Mouse (Mus musculus): ENCODE results near the gene Sucla2. TPM values are rescaled to one million over a fixed set of nuclear protein-coding genes. Genes with fewer than 3 reads are reported as not detected.

Gene Sucla2
- polyA plus RNA-seq, 1 experiment: 29.7 TPM

GRCm38 (mm10) chr14:73574053-73574452 lies 48.9 kb downstream of the Sucla2 start:
- Histone ChIP-seq H3K27me3 (ENCODE audit: control insufficient read depth, insufficient read depth, insufficient read length) (no peaks in the 10 kb centered on the region), H3K79me3 (ENCODE audit: low read depth) (peaks cover 1% of the 10 kb centered on the region), H3K36me3 (ENCODE audit: control insufficient read depth, insufficient read depth) (peaks cover 24% of the 10 kb centered on the region)

GRCm38 (mm10) chr14:73576336-73576735 lies 51.2 kb downstream of the Sucla2 start:
- TF ChIP-seq CEBPB (IDR thresholded peaks at IDR 0.05; ENCODE audit: low read depth): no peak
- TF ChIP-seq USF1 (IDR thresholded peaks at IDR 0.05; ENCODE audit: low read depth): no peak
- TF ChIP-seq CTCF (IDR thresholded peaks at IDR 0.05; ENCODE audit: control insufficient read depth, insufficient read depth, insufficient read length): no peak
- no peak for TF ChIP-seq MYOD1 (IDR thresholded peaks at IDR 0.05; ENCODE audit: control insufficient read depth, insufficient read length, low read depth)
- TF ChIP-seq MAX (IDR thresholded peaks at IDR 0.05): no peak
- no peak for TF ChIP-seq FOSL1 (IDR thresholded peaks at IDR 0.05; ENCODE audit: insufficient read depth, low read length, poor library complexity, severe bottlenecking)
- no peak for TF ChIP-seq MYOG (IDR thresholded peaks at IDR 0.05; ENCODE audit: control insufficient read depth, extremely low read depth, insufficient read length)
- Histone ChIP-seq H3K79me2 (ENCODE audit: control insufficient read depth, insufficient read depth) (peaks cover 12% of the 10 kb centered on the region), H3K36me3 (ENCODE audit: control insufficient read depth, insufficient read depth) (peaks cover 37% of the 10 kb centered on the region), H3K4me3 (ENCODE audit: insufficient read depth, poor library complexity, severe bottlenecking) (no peak overlapping the region), H3ac (ENCODE audit: control insufficient read depth, insufficient read length, low read depth) (no peak overlapping the region), H3K79me3 (ENCODE audit: low read depth) (peaks cover 1% of the 10 kb centered on the region), H3K27me3 (ENCODE audit: control insufficient read depth, insufficient read depth, insufficient read length) (no peaks in the 10 kb centered on the region)

More at GRCm38 (mm10) chr14:73574053-73574452, 48.9 kb downstream of the Sucla2 start:
- no peak overlapping the region for H3K4me3 ChIP-seq (ENCODE audit: insufficient read depth, poor library complexity, severe bottlenecking)
- H3ac ChIP-seq (ENCODE audit: control insufficient read depth, insufficient read length, low read depth): no peak overlapping the region
- H3K79me2 ChIP-seq (ENCODE audit: control insufficient read depth, insufficient read depth): peaks cover 12% of the 10 kb centered on the region
- TF ChIP-seq MYOD1 (IDR thresholded peaks at IDR 0.05; ENCODE audit: control insufficient read depth, insufficient read length, low read depth): no peak
- no peak for TF ChIP-seq MYOG (IDR thresholded peaks at IDR 0.05; ENCODE audit: control insufficient read depth, extremely low read depth, insufficient read length)
- TF ChIP-seq USF1 (IDR thresholded peaks at IDR 0.05; ENCODE audit: low read depth): no peak
- no peak for TF ChIP-seq CEBPB (IDR thresholded peaks at IDR 0.05; ENCODE audit: low read depth)
- no peak for TF ChIP-seq MAX (IDR thresholded peaks at IDR 0.05)
- TF ChIP-seq FOSL1 (IDR thresholded peaks at IDR 0.05; ENCODE audit: insufficient read depth, low read length, poor library complexity, severe bottlenecking): no peak
- no peak for TF ChIP-seq CTCF (IDR thresholded peaks at IDR 0.05; ENCODE audit: control insufficient read depth, insufficient read depth, insufficient read length)

GRCm38 (mm10) chr14:73588080-73588479 lies 63.0 kb downstream of the Sucla2 start:
- no peak overlapping the region for H3ac ChIP-seq (ENCODE audit: control insufficient read depth, insufficient read length, low read depth)
- no peaks in the 10 kb centered on the region for H3K79me3 ChIP-seq (ENCODE audit: low read depth)
- TF ChIP-seq CEBPB (IDR thresholded peaks at IDR 0.05; ENCODE audit: low read depth) (no peak), MAX (IDR thresholded peaks at IDR 0.05) (no peak), USF1 (IDR thresholded peaks at IDR 0.05; ENCODE audit: low read depth) (no peak), MYOD1 (IDR thresholded peaks at IDR 0.05; ENCODE audit: control insufficient read depth, insufficient read length, low read depth) (no peak), CTCF (IDR thresholded peaks at IDR 0.05; ENCODE audit: control insufficient read depth, insufficient read depth, insufficient read length) (no peak), MYOG (IDR thresholded peaks at IDR 0.05; ENCODE audit: control insufficient read depth, extremely low read depth, insufficient read length) (no peak)
- H3K4me3 ChIP-seq (ENCODE audit: insufficient read depth, poor library complexity, severe bottlenecking): no peak overlapping the region
- peaks cover 25% of the 10 kb centered on the region for H3K36me3 ChIP-seq (ENCODE audit: control insufficient read depth, insufficient read depth)
- no peaks in the 10 kb centered on the region for H3K27me3 ChIP-seq (ENCODE audit: control insufficient read depth, insufficient read depth, insufficient read length)
- H3K79me2 ChIP-seq (ENCODE audit: control insufficient read depth, insufficient read depth): no peaks in the 10 kb centered on the region

GRCm38 (mm10) chr14:73592166-73592565 lies 67.0 kb downstream of the Sucla2 start:
- H3K4me3 ChIP-seq (ENCODE audit: insufficient read depth, poor library complexity, severe bottlenecking): no peak overlapping the region
- peaks cover 40% of the 10 kb centered on the region for H3K36me3 ChIP-seq (ENCODE audit: control insufficient read depth, insufficient read depth)
- no peaks in the 10 kb centered on the region for H3K79me3 ChIP-seq (ENCODE audit: low read depth)
- TF ChIP-seq MAX (IDR thresholded peaks at IDR 0.05) (no peak), MYOG (IDR thresholded peaks at IDR 0.05; ENCODE audit: control insufficient read depth, extremely low read depth, insufficient read length) (no peak), CEBPB (IDR thresholded peaks at IDR 0.05; ENCODE audit: low read depth) (no peak), FOSL1 (IDR thresholded peaks at IDR 0.05; ENCODE audit: insufficient read depth, low read length, poor library complexity, severe bottlenecking) (no peak), MYOD1 (IDR thresholded peaks at IDR 0.05; ENCODE audit: control insufficient read depth, insufficient read length, low read depth) (no peak), CTCF (IDR thresholded peaks at IDR 0.05; ENCODE audit: control insufficient read depth, insufficient read depth, insufficient read length) (no peak), USF1 (IDR thresholded peaks at IDR 0.05; ENCODE audit: low read depth) (no peak)
- H3K27me3 ChIP-seq (ENCODE audit: control insufficient read depth, insufficient read depth, insufficient read length): no peaks in the 10 kb centered on the region
- no peaks in the 10 kb centered on the region for H3K79me2 ChIP-seq (ENCODE audit: control insufficient read depth, insufficient read depth)
- no peak overlapping the region for H3ac ChIP-seq (ENCODE audit: control insufficient read depth, insufficient read length, low read depth)

- TF ChIP-seq MYOG (IDR thresholded peaks at IDR 0.05; ENCODE audit: control insufficient read depth, extremely low read depth, insufficient read length) (no peak), USF1 (IDR thresholded peaks at IDR 0.05; ENCODE audit: low read depth) (no peak), MAX (IDR thresholded peaks at IDR 0.05) (no peak), FOSL1 (IDR thresholded peaks at IDR 0.05; ENCODE audit: insufficient read depth, low read length, poor library complexity, severe bottlenecking) (no peak), CTCF (IDR thresholded peaks at IDR 0.05; ENCODE audit: control insufficient read depth, insufficient read depth, insufficient read length) (no peak), CEBPB (IDR thresholded peaks at IDR 0.05; ENCODE audit: low read depth) (no peak)
- Histone ChIP-seq H3K79me3 (ENCODE audit: low read depth) (no peaks in the 10 kb centered on the region), H3ac (ENCODE audit: control insufficient read depth, insufficient read length, low read depth) (no peak overlapping the region), H3K27me3 (ENCODE audit: control insufficient read depth, insufficient read depth, insufficient read length) (no peaks in the 10 kb centered on the region), H3K79me2 (ENCODE audit: control insufficient read depth, insufficient read depth) (no peaks in the 10 kb centered on the region), H3K4me3 (ENCODE audit: insufficient read depth, poor library complexity, severe bottlenecking) (no peak overlapping the region), H3K36me3 (ENCODE audit: control insufficient read depth, insufficient read depth) (peaks cover 19% of the 10 kb centered on the region)
These were observed 74.6 kb downstream of the Sucla2 start for GRCm38 (mm10) chr14:73599720-73600119.

GRCm38 (mm10) chr14:73607732-73608131 lies 82.6 kb downstream of the Sucla2 start:
- peaks cover 7% of the 10 kb centered on the region for H3K36me3 ChIP-seq (ENCODE audit: control insufficient read depth, insufficient read depth)
- TF ChIP-seq MAX (IDR thresholded peaks at IDR 0.05) (no peak), CTCF (IDR thresholded peaks at IDR 0.05; ENCODE audit: control insufficient read depth, insufficient read depth, insufficient read length) (no peak), FOSL1 (IDR thresholded peaks at IDR 0.05; ENCODE audit: insufficient read depth, low read length, poor library complexity, severe bottlenecking) (no peak), USF1 (IDR thresholded peaks at IDR 0.05; ENCODE audit: low read depth) (no peak)
- H3K27me3 ChIP-seq (ENCODE audit: control insufficient read depth, insufficient read depth, insufficient read length): no peaks in the 10 kb centered on the region
- no peaks in the 10 kb centered on the region for H3K79me3 ChIP-seq (ENCODE audit: low read depth)
- H3K79me2 ChIP-seq (ENCODE audit: control insufficient read depth, insufficient read depth): no peaks in the 10 kb centered on the region
- H3K4me3 ChIP-seq (ENCODE audit: insufficient read depth, poor library complexity, severe bottlenecking): no peak overlapping the region
- H3ac ChIP-seq (ENCODE audit: control insufficient read depth, insufficient read length, low read depth): no peak overlapping the region

Data from C2C12 (cell line).